Mouse (Mus musculus): Measurements from ENCODE around the gene 4930595D18Rik.

GRCm38 (mm10) chr12:111203945-111204344, 19.7 kb upstream of the 4930595D18Rik start:
- TF ChIP-seq CTCF (IDR thresholded peaks at IDR 0.05; ENCODE audit: borderline replicate concordance, control insufficient read depth, extremely low read depth, insufficient read depth, low read length, poor library complexity) (no peak), POLR2A (IDR thresholded peaks at IDR 0.05; ENCODE audit: control insufficient read depth, extremely low read depth, insufficient read depth, low read length, poor library complexity) (no peak)

Measured in thymus, adult 2 months (tissue).